Mouse (Mus musculus) common myeloid progenitor, adult 5-6 weeks (primary cell): Measurements from ENCODE around the gene Sec23ip. TPM values are rescaled to one million over a fixed set of nuclear protein-coding genes. Genes with fewer than 3 reads are reported as not detected.
A peak's percentile ranks its signal among the peaks of the same experiment; 100 is the strongest.

ENCODE experiments used
- ATAC-seq: replicated peaks from 2 replicates; pipeline ENCODE4 v1.8.0; 2016; ENCODE audit warnings: low read depth, mild to moderate bottlenecking, moderate TSS enrichment, inconsistent platforms; ENCODE audit not compliant: poor library complexity, severe bottlenecking
- total RNA-seq: library from RNA; stranded (forward); fragments of 200-1000, 187-1606 nt; gene quantifications from 2 replicates; pipeline ENCODE4 v1.2.3, GENCODE M21; 2017

Gene Sec23ip
- total RNA-seq, 1 experiment from 2014 or later = 55.6 TPM

DNA sequence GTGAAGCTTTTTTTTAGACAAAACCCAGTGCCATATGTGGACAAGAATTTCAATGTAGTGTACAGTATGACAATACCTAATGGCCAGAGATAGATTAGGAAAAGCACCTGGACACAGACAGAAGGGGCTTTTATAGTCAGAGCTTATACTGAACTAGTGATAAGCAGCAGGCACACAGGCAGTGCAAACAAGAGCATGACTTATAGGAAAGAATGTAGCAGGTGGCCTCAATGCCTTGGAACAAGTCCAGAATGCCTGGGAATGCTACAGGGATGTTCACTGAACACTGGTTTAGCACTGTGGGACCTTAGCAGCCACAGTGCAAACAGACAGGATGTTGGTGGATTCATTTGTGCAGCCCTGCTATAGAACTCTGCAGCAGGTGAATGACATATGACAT, 22.0 kb downstream of the Sec23ip start:
- no peak for ATAC-seq

DNA sequence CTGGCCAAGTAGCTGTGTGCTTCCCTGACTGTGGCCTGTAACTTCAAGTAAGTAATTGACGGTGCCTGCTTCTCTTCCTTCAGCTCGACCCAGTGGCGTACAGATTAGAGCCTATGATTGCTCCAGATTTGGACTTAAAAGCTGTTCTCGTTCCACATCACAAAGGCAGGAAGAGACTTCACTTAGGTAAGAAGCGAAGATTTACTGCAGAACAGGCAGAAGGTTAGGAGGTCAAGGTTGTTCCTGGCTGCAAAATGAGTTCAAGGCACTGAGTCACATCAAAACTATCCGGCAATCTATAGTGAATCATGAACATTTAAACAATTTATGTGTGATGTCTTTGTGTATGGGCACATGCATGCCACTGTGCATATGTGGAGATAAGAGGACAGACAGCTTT, 32.5 kb downstream of the Sec23ip start:
- no peak for ATAC-seq

DNA sequence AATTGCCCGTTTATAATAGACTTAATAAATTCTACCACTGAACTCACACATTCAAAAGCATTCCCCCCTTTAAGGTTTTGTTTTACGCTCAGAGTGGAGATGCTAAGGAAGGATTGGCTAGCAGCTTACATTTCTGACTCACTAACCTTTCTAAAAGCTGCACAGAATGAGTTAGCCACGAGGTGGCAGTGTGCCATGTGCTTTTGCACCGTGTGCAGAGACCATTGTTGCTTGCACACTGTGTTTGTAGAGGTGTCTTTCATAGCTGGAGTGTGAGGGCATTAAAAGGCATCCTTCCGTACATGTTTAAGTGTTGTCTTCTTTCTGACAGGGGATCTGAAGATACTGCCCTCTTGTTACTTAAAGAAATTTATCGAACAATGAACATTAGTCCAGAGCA, 34.6 kb downstream of the Sec23ip start:
- ATAC-seq = peak; percentile 89

DNA sequence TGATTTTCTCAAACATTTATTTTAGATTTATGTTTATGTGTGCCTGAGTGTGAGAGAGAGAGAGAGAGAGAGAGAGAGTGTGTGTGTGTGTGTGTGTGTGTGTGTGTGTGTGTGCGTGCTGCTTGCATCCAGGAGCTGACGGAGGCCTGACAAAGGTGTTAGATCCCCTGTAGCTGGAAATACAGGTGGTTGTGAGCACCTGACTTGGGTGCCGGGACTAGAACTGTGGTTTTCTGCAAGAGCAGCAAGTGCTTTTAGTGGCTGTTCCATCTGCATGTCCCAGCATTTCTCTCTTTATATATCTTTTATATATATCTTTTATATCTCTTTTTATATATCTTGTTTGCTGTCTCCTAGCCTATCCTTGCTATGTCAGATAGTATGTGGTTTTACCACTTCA, 37.1 kb downstream of the Sec23ip start:
- ATAC-seq = no peak

DNA sequence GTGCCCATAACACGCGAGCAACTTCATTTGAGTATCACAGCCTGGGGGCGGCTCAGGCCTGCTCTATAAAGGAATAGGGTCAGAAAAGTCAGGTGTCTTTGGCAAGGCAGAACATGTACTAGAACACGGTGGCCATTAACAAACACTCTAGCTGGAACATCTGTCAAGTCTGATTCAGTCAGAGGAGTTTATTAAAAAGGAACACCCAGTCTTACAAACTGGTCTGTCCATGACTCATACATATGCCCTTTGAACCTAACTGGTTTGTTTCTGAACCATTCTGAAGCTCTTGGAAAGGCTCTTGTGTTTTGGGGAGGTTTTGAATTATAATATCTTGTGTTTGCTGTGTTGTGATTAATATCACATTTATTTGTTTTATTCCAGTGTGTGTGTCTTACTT, 45.3 kb downstream of the Sec23ip start:
- no peak for ATAC-seq

DNA sequence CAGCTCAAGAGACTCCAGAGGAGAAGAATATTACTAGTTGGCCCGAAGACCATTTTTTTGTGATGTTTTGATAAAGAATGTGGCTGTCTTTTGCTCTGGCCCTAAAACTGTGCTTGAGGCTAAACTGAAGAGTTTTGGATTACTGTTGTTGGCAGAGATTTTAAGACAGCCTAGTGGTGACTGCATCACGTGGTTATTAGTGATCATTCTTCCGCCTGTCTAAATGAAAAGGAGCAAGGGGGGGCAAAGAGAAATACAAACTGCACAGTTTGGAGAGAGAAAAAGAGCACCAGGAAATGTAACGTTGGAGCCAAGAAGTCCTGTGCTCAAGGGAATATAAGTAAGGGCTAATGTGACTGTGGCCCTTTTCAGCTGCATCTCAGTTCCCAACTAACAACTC, 48.7 kb downstream of the Sec23ip start:
- ATAC-seq = no peak

DNA sequence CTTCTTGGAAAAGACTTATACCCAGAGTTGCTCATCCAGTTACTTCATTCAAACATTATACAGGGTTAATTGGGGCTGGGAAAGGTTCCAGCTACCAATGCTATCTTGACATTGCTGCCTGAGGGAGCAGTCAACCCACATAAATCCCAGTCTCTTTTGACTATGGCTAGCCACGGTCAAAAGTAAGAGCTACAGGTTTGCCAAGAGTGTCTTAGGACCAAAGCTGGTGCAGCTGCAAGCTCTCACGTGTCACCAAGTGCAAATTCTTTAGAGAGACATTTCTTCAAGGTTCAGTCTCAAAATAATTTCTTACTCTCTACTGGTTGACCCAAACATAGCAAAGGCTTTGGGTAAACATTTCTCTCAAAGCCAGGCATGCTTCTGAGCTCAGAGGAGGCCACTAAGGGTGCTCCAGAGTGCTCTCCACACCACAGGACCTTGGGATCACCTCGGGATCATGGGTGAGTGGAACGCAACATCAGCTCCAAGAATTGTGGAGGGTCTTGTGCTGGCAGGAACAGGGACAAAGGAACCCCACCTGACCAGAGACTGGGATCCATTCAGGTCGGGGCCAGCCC, 80.3 kb downstream of the Sec23ip start:
- no peak for ATAC-seq

GRCm38 (mm10) chr7:128832455-128833081, 87.8 kb downstream of the Sec23ip start:
- no peak for ATAC-seq

DNA sequence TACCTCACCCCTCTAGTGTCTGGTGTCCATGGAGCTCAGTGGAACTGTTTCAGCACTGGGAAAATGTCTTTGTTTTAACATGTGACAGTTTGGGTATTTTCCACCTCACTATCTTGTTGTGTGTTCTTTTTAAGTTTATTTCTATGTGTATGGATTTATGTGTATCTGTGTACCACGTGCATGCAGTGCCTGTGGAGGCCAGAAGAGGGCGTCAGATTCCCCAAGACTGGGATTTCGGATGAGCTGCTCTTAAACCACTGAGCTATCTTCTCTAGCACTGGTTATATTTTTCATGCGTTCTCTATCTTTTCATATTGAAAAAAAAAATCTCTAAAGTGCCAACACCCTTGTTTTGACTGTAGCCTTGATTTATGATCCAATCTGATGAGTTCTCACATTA, 88.5 kb downstream of the Sec23ip start:
- no peak for ATAC-seq

Other genes starting within 250 kb of the Sec23ip start
- 4.6 and 4.9 TPM in 2 replicates for gene Bag3, start 221.3 kb upstream of the Sec23ip start, total RNA-seq
- 10.2 and 11.9 TPM in 2 replicates for gene Inpp5f, start 133.6 kb upstream of the Sec23ip start, total RNA-seq
- 60.4 and 61.4 TPM in 2 replicates for gene Mcmbp, start 4.4 kb upstream of the Sec23ip start, total RNA-seq